Mouse (Mus musculus): ENCODE measurements around the gene Adcy1. TPM values are rescaled to one million over a fixed set of nuclear protein-coding genes. Genes with fewer than 3 reads are reported as not detected.

Gene Adcy1
- polyA plus RNA-seq, 1 experiment from 2014 or later: 0.54 TPM

DNA sequence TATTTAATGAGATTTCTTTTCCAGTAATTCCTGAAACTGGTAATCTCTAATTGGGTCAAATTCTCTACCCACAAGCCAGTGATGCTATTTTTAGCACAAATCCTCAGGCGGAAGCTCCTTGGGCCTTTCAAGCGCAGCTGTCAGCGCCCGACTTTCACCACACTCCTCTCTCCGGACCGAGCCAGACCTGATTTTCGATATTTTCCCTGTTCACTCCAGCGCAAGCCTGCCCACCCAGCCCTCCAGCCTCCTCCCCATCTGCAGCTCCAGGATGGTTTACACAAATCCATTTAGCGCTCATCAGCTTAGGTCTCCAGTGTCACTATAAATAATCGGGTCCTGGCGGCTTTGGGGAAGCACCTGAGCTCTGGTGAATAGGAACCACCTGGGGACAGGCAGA lies 7.2 kb upstream of the Adcy1 start:
- WGBS (ENCODE audit: insufficient replicate concordance): 16% methylated on average over 11 of the region's 11 CpGs
- no peaks in the 10 kb centered on the region for H3K4me1 ChIP-seq (ENCODE audit: insufficient read depth)
- no peak for ATAC-seq
- TF ChIP-seq EP300 (IDR thresholded peaks at IDR 0.05; ENCODE audit: low read depth) (no peak), CTCF (IDR thresholded peaks at IDR 0.05; ENCODE audit: low read depth) (no peak)
- no peak for DNase-seq
- no peaks in the 10 kb centered on the region for H3K9me3 ChIP-seq (ENCODE audit: low read length)
- H3K27me3 ChIP-seq (ENCODE audit: insufficient read depth, low read length): peaks cover 22% of the 10 kb centered on the region
- H3K9ac ChIP-seq (replicated peaks): no peak overlapping the region
- no peaks in the 10 kb centered on the region for H3K36me3 ChIP-seq (replicated peaks; ENCODE audit: insufficient read depth, low read length)
- H3K27ac ChIP-seq (ENCODE audit: low read depth): no peak overlapping the region
- no peak overlapping the region for H3K4me3 ChIP-seq (ENCODE audit: low read depth, low read length)
- no peak overlapping the region for H3K4me2 ChIP-seq (ENCODE audit: low read depth, low read length)

DNA sequence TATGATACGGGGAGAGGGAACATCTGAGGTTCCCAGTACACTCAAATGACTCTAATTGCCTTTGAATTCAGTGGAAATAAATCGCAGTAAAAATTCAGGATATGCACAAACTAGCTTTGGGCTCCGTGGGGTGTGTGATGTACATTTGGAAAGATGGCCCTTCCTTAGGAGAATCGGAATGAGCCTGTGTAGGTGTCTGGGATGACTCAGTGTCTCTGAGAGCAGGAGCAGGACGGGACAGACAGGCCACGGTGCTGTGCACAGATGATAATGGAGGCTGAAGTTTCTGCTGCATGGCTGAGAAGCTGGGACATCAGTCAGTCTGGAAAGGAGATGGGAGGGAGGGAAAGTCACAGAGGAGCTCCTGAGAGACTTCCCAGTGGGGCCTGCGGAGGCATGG lies 5.5 kb upstream of the Adcy1 start:
- no peak for ATAC-seq
- Histone ChIP-seq H3K9me3 (ENCODE audit: low read length) (no peaks in the 10 kb centered on the region), H3K4me1 (ENCODE audit: insufficient read depth) (no peaks in the 10 kb centered on the region), H3K4me3 (ENCODE audit: low read depth, low read length) (no peak overlapping the region), H3K36me3 (replicated peaks; ENCODE audit: insufficient read depth, low read length) (no peaks in the 10 kb centered on the region), H3K27ac (ENCODE audit: low read depth) (no peak overlapping the region), H3K4me2 (ENCODE audit: low read depth, low read length) (no peak overlapping the region), H3K27me3 (ENCODE audit: insufficient read depth, low read length) (peaks cover 31% of the 10 kb centered on the region), H3K9ac (replicated peaks) (no peak overlapping the region)
- no peak for DNase-seq
- 70% methylated on average over 7 of the region's 7 CpGs for WGBS (ENCODE audit: insufficient replicate concordance)
- TF ChIP-seq EP300 (IDR thresholded peaks at IDR 0.05; ENCODE audit: low read depth) (no peak), CTCF (IDR thresholded peaks at IDR 0.05; ENCODE audit: low read depth) (no peak)

DNA sequence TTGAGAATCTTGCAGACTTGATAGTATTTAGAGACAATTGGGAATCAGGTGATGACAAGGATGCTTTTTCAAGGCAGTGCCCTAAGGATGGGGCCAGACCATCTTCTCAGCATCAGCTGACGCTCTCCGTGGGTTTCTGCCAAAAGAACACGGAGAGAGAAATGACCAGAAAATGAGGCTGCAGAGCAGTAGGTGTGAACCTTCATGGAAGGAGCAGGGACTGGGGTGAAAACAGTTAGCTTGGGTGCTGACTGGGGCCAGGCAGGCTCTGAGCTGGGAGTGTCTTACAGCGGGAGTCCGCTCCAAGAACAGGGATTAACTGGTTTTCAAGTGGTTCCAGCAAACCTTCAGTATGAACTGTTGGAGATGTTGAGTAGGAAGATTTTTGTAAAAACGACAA lies 1.3 kb upstream of the Adcy1 start:
- Histone ChIP-seq H3K4me2 (ENCODE audit: low read depth, low read length) (no peak overlapping the region), H3K27me3 (ENCODE audit: insufficient read depth, low read length) (peaks cover 48% of the 10 kb centered on the region), H3K4me3 (ENCODE audit: low read depth, low read length) (no peak overlapping the region), H3K9me3 (ENCODE audit: low read length) (no peaks in the 10 kb centered on the region), H3K36me3 (replicated peaks; ENCODE audit: insufficient read depth, low read length) (no peaks in the 10 kb centered on the region), H3K27ac (ENCODE audit: low read depth) (no peak overlapping the region), H3K9ac (replicated peaks) (no peak overlapping the region), H3K4me1 (ENCODE audit: insufficient read depth) (no peaks in the 10 kb centered on the region)
- ATAC-seq: no peak
- 42% methylated on average over 6 of the region's 6 CpGs for WGBS (ENCODE audit: insufficient replicate concordance)
- DNase-seq: no peak
- no peak for TF ChIP-seq CTCF (IDR thresholded peaks at IDR 0.05; ENCODE audit: low read depth)
- TF ChIP-seq EP300 (IDR thresholded peaks at IDR 0.05; ENCODE audit: low read depth): no peak

DNA sequence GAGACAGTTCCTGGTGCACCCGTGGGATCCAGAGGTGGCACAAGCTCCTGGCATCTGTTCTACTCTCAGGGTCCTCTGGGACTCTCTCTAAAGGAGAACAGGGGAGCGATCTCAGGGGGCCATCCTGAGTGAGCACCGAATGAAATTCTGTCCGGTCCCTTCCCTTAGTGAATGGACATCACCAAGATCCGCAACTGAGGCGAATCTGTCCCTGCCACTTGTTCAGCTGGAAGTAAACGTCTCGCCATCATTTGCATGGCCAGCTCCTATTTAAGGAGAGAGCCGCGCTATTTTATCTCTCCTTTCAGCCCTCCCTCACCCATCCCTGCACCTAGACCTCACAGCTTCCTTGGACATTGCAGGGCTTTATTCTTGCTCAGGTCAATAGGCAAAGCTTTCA lies 723 bp upstream of the Adcy1 start:
- Histone ChIP-seq H3K4me1 (ENCODE audit: insufficient read depth) (no peaks in the 10 kb centered on the region), H3K27ac (ENCODE audit: low read depth) (no peak overlapping the region), H3K9ac (replicated peaks) (no peak overlapping the region), H3K27me3 (ENCODE audit: insufficient read depth, low read length) (peaks cover 48% of the 10 kb centered on the region), H3K4me3 (ENCODE audit: low read depth, low read length) (no peak overlapping the region), H3K4me2 (ENCODE audit: low read depth, low read length) (no peak overlapping the region), H3K36me3 (replicated peaks; ENCODE audit: insufficient read depth, low read length) (no peaks in the 10 kb centered on the region), H3K9me3 (ENCODE audit: low read length) (no peaks in the 10 kb centered on the region)
- DNase-seq: no peak
- WGBS (ENCODE audit: insufficient replicate concordance): 20% methylated on average over 10 of the region's 10 CpGs
- ATAC-seq: no peak
- TF ChIP-seq CTCF (IDR thresholded peaks at IDR 0.05; ENCODE audit: low read depth) (no peak), EP300 (IDR thresholded peaks at IDR 0.05; ENCODE audit: low read depth) (no peak)

DNA sequence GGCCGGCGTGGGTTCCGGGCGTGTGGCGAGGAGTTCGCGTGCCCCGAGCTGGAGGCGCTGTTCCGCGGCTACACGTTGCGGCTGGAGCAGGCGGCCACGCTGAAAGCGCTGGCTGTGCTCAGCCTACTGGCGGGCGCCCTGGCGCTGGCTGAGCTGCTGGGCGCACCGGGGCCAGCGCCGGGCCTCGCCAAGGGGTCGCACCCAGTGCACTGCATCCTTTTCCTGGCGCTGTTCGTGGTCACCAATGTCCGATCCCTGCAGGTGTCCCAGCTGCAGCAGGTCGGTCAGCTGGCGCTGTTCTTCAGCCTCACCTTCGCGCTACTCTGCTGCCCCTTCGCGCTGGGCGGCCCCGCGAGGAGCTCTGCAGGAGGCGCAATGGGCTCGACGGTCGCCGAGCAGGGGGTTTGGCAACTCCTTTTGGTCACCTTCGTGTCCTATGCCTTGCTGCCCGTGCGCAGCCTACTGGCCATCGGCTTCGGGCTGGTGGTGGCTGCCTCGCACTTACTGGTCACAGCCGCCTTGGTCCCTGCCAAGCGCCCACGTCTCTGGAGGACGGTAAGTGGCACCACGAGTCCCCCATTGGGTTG lies 485 bp downstream of the Adcy1 start:
- no peak for ATAC-seq
- Histone ChIP-seq H3K4me1 (ENCODE audit: insufficient read depth) (no peaks in the 10 kb centered on the region), H3K4me2 (ENCODE audit: low read depth, low read length) (peak overlapping the region; percentile 63), H3K36me3 (replicated peaks; ENCODE audit: insufficient read depth, low read length) (no peaks in the 10 kb centered on the region), H3K4me3 (ENCODE audit: low read depth, low read length) (peak overlapping the region; percentile 38), H3K9me3 (ENCODE audit: low read length) (no peaks in the 10 kb centered on the region), H3K27me3 (ENCODE audit: insufficient read depth, low read length) (peaks cover 48% of the 10 kb centered on the region), H3K9ac (replicated peaks) (no peak overlapping the region), H3K27ac (ENCODE audit: low read depth) (no peak overlapping the region)
- DNase-seq: no peak
- WGBS (ENCODE audit: insufficient replicate concordance): 4% methylated on average over 41 of the region's 53 CpGs
- TF ChIP-seq CTCF (IDR thresholded peaks at IDR 0.05; ENCODE audit: low read depth) (no peak), EP300 (IDR thresholded peaks at IDR 0.05; ENCODE audit: low read depth) (no peak)

DNA sequence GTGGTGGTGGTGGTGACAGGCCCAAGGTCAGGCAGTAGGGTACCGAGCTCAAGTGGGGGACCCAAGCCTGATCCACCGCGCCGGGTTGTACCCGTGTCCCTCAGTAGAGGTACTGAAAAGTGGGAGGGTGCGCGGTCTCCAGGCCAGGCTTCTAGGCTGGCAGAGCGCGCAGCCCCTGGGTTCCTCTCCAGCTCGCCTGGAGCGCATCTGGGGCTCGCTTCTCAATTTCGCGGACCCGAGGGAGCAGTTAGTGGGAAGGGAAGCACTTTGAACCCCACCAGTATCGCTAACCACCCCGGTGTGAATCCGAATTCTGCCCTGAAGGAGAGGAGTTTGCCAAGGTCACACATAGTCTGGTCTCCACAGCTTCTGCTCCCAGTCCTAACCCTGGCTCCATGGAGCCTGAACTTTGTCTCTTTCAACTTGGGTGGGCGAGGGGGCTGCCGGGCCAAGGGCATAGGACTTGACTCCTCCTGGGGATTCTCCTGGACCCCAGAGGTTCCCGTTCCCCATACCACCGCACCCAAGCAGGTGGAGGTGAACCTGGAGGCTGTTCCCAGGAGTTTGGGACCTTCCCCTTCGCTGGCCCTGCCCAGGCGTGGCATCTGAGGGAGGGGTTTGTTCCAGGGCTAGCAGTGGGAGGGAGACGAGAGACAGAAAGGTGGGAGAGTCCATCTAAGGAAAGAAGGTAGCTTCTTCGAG lies 1.3 kb downstream of the Adcy1 start:
- Histone ChIP-seq H3K4me1 (ENCODE audit: insufficient read depth) (no peaks in the 10 kb centered on the region), H3K27ac (ENCODE audit: low read depth) (no peak overlapping the region), H3K27me3 (ENCODE audit: insufficient read depth, low read length) (peaks cover 45% of the 10 kb centered on the region), H3K4me2 (ENCODE audit: low read depth, low read length) (0 out of 2 replicates have a peak overlapping the region, but pooled peaks have one; percentile 63), H3K36me3 (replicated peaks; ENCODE audit: insufficient read depth, low read length) (no peaks in the 10 kb centered on the region), H3K4me3 (ENCODE audit: low read depth, low read length) (no peak overlapping the region), H3K9me3 (ENCODE audit: low read length) (no peaks in the 10 kb centered on the region), H3K9ac (replicated peaks) (no peak overlapping the region)
- DNase-seq (no peak), ATAC-seq (no peak)
- 4% methylated on average over 25 of the region's 26 CpGs for WGBS (ENCODE audit: insufficient replicate concordance)
- TF ChIP-seq CTCF (IDR thresholded peaks at IDR 0.05; ENCODE audit: low read depth): no peak
- no peak for TF ChIP-seq EP300 (IDR thresholded peaks at IDR 0.05; ENCODE audit: low read depth)
